Mouse (Mus musculus): ENCODE measurements around the gene Tmem150a. TPM values are rescaled to one million over a fixed set of nuclear protein-coding genes. Genes with fewer than 3 reads are reported as not detected.
A peak's percentile ranks its signal among the peaks of the same experiment; 100 is the strongest.

The Tmem150a gene
- total and polyA plus RNA-seq, 2 experiments from 2014 or later = 17.2 to 24.3 TPM

- peak within 1 kb of the TSS; percentile 34 for H3K4me3 ChIP-seq (ENCODE audit: low read depth, low read length)
- WGBS = 2% methylated on average over 47 of the region's 49 CpGs
- peak within 1 kb of the TSS; percentile 49 for H3K4me2 ChIP-seq (ENCODE audit: low read depth)
- H3K9ac ChIP-seq = peak within 1 kb of the TSS; percentile 14; the same call in 1 of the 2 replicates
- peak; percentile 61 for ATAC-seq
- DNase-seq = no peak
- no peak within 1 kb of the TSS for H3K27ac ChIP-seq (ENCODE audit: low read depth, low read length)
- peak; percentile 34 for TF ChIP-seq CTCF (IDR thresholded peaks at IDR 0.05; ENCODE audit: low read depth)
- no peaks in the 10 kb centered on the region for H3K9me3 ChIP-seq (ENCODE audit: low read length)
- no peaks in the 10 kb centered on the region for H3K36me3 ChIP-seq (ENCODE audit: insufficient read depth)
- no peaks in the 10 kb centered on the region for H3K4me1 ChIP-seq (ENCODE audit: insufficient read depth)
- no peaks in the 10 kb centered on the region for H3K27me3 ChIP-seq (ENCODE audit: insufficient read depth, low read length)
Observed at GRCm38 (mm10) chr6:72380131-72380770, 25.0 kb downstream of the Tmem150a start, which contains the start of gene Vamp5. Gene Vamp5, minus strand, starts transcription at chr6:72380468.

- no peak for ATAC-seq
- H3K4me1 ChIP-seq (ENCODE audit: insufficient read depth) = no peaks in the 10 kb centered on the region
- H3K4me2 ChIP-seq (ENCODE audit: low read depth) = no peak overlapping the region
- H3K9me3 ChIP-seq (ENCODE audit: low read length) = no peaks in the 10 kb centered on the region
- H3K9ac ChIP-seq = no peak overlapping the region
- WGBS = 83% methylated on average over 6 of the region's 6 CpGs
- H3K27ac ChIP-seq (ENCODE audit: low read depth, low read length) = no peak overlapping the region
- no peaks in the 10 kb centered on the region for H3K36me3 ChIP-seq (ENCODE audit: insufficient read depth)
- DNase-seq = no peak
- no peak overlapping the region for H3K4me3 ChIP-seq (ENCODE audit: low read depth, low read length)
- TF ChIP-seq CTCF (IDR thresholded peaks at IDR 0.05; ENCODE audit: low read depth) = no peak
- no peaks in the 10 kb centered on the region for H3K27me3 ChIP-seq (ENCODE audit: insufficient read depth, low read length)
Observed at GRCm38 (mm10) chr6:72382494-72382893, 27.2 kb downstream of the Tmem150a start.

DNA sequence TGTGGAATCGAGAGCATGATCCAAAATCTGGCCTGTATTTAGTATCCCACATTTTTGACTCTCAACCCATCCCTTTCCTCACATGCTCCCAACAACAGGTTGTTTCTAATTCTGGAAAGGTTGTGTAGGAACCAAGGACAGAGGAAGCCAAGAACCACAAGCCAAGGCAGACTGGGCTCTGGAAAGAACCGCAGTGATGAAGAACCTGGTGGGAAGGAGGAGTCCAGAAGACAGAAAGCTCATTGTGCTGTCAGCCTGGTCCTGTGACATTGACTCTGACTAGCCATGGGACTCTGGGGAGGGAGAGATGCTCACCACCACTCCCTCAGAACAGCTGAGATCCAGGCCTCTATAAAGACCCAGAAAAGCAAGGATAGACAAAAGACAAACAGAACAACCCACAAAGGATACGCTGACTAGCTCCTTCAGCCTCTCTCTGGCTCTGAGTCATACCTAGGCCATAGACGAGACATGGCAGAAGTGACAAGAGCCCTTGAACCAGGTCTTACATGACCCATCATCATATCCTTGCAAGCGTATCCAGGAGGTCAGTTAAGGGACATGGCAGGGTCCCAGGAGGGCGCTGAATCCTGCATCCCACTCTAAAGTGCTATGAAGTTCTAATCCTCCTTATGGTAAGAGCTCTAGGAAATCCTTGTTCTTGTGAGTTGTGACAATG is 28.0 kb downstream of the Tmem150a start:
- WGBS = 84% methylated on average over 6 of the region's 6 CpGs
- H3K4me2 ChIP-seq (ENCODE audit: low read depth) = no peak overlapping the region
- no peaks in the 10 kb centered on the region for H3K27me3 ChIP-seq (ENCODE audit: insufficient read depth, low read length)
- no peaks in the 10 kb centered on the region for H3K9me3 ChIP-seq (ENCODE audit: low read length)
- H3K4me1 ChIP-seq (ENCODE audit: insufficient read depth) = no peaks in the 10 kb centered on the region
- H3K36me3 ChIP-seq (ENCODE audit: insufficient read depth) = no peaks in the 10 kb centered on the region
- DNase-seq = no peak
- no peak overlapping the region for H3K27ac ChIP-seq (ENCODE audit: low read depth, low read length)
- no peak overlapping the region for H3K9ac ChIP-seq
- TF ChIP-seq CTCF (IDR thresholded peaks at IDR 0.05; ENCODE audit: low read depth) = no peak
- no peak for ATAC-seq
- H3K4me3 ChIP-seq (ENCODE audit: low read depth, low read length) = no peak overlapping the region

DNA sequence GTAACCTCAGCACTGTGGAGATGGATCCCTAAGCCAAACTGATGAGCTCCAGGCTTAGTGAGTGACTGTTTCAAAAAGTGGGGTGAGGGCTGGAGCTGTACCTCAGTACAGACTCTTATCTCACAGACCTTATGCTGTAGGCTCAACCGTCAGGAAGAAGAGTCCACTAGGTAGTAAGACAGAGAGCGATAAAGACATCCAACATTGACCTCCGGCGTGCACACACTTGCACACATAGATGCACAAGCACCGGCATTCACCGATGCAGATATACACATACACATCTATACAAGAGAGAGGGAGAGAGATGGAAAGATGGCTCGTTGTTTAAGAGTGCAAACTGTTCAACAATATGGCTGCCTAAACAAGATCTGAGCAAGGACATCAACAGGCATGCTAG is 28.7 kb downstream of the Tmem150a start:
- DNase-seq (no peak), ATAC-seq (no peak)
- Histone ChIP-seq H3K9me3 (ENCODE audit: low read length) (no peaks in the 10 kb centered on the region), H3K4me1 (ENCODE audit: insufficient read depth) (no peaks in the 10 kb centered on the region), H3K4me2 (ENCODE audit: low read depth) (no peak overlapping the region), H3K9ac (no peak overlapping the region), H3K27ac (ENCODE audit: low read depth, low read length) (no peak overlapping the region), H3K27me3 (ENCODE audit: insufficient read depth, low read length) (no peaks in the 10 kb centered on the region), H3K36me3 (ENCODE audit: insufficient read depth) (no peaks in the 10 kb centered on the region), H3K4me3 (ENCODE audit: low read depth, low read length) (no peak overlapping the region)
- TF ChIP-seq CTCF (IDR thresholded peaks at IDR 0.05; ENCODE audit: low read depth) = no peak
- WGBS = 96% methylated on average over 7 of the region's 7 CpGs

GRCm38 (mm10) chr6:72385258-72385657 is 30.0 kb downstream of the Tmem150a start:
- TF ChIP-seq CTCF (IDR thresholded peaks at IDR 0.05; ENCODE audit: low read depth) = no peak

GRCm38 (mm10) chr6:72386561-72386960 is 31.3 kb downstream of the Tmem150a start:
- Histone ChIP-seq H3K9ac (no peak overlapping the region), H3K4me2 (ENCODE audit: low read depth) (no peak overlapping the region), H3K27me3 (ENCODE audit: insufficient read depth, low read length) (no peaks in the 10 kb centered on the region; the same call in 1 of the 2 replicates), H3K27ac (ENCODE audit: low read depth, low read length) (no peak overlapping the region), H3K4me3 (ENCODE audit: low read depth, low read length) (no peak overlapping the region), H3K36me3 (ENCODE audit: insufficient read depth) (no peaks in the 10 kb centered on the region), H3K9me3 (ENCODE audit: low read length) (no peaks in the 10 kb centered on the region), H3K4me1 (ENCODE audit: insufficient read depth) (0 out of 2 replicates have a peak, but pooled peaks cover 4% of the 10 kb centered on the region)
- WGBS = 90% methylated on average over 2 of the region's 2 CpGs
- ATAC-seq (no peak), DNase-seq (no peak)
- TF ChIP-seq CTCF (IDR thresholded peaks at IDR 0.05; ENCODE audit: low read depth) = no peak

More at GRCm38 (mm10) chr6:72385258-72385657, 30.0 kb downstream of the Tmem150a start:
- DNase-seq = no peak
- no peaks in the 10 kb centered on the region; the same call in 1 of the 2 replicates for H3K27me3 ChIP-seq (ENCODE audit: insufficient read depth, low read length)
- ATAC-seq = no peak
- H3K27ac ChIP-seq (ENCODE audit: low read depth, low read length) = no peak overlapping the region
- H3K9me3 ChIP-seq (ENCODE audit: low read length) = no peaks in the 10 kb centered on the region
- no peak overlapping the region for H3K4me2 ChIP-seq (ENCODE audit: low read depth)
- H3K4me1 ChIP-seq (ENCODE audit: insufficient read depth) = no peaks in the 10 kb centered on the region
- WGBS = 90% methylated on average over 4 of the region's 4 CpGs
- H3K36me3 ChIP-seq (ENCODE audit: insufficient read depth) = no peaks in the 10 kb centered on the region
- no peak overlapping the region for H3K4me3 ChIP-seq (ENCODE audit: low read depth, low read length)
- no peak overlapping the region for H3K9ac ChIP-seq

- H3K36me3 ChIP-seq (ENCODE audit: insufficient read depth) = no peaks in the 10 kb centered on the region
- no peak for ATAC-seq
- TF ChIP-seq CTCF (IDR thresholded peaks at IDR 0.05; ENCODE audit: low read depth) = no peak
- no peak overlapping the region for H3K27ac ChIP-seq (ENCODE audit: low read depth, low read length)
- H3K9me3 ChIP-seq (ENCODE audit: low read length) = no peaks in the 10 kb centered on the region
- no peaks in the 10 kb centered on the region; the same call in 1 of the 2 replicates for H3K27me3 ChIP-seq (ENCODE audit: insufficient read depth, low read length)
- H3K4me1 ChIP-seq (ENCODE audit: insufficient read depth) = 0 out of 2 replicates have a peak, but pooled peaks cover 4% of the 10 kb centered on the region
- no peak overlapping the region for H3K4me2 ChIP-seq (ENCODE audit: low read depth)
- H3K9ac ChIP-seq = no peak overlapping the region
- no peak overlapping the region for H3K4me3 ChIP-seq (ENCODE audit: low read depth, low read length)
- 71% methylated on average over 3 of the region's 3 CpGs for WGBS
- no peak for DNase-seq
Observed at GRCm38 (mm10) chr6:72387816-72388215, 32.6 kb downstream of the Tmem150a start.

All from forebrain, postnatal 0 days (tissue).